Mouse (Mus musculus) embryonic facial prominence, embryonic 13.5 days (tissue): ENCODE data around the gene Ttc37. TPM values are rescaled to one million over a fixed set of nuclear protein-coding genes. Genes with fewer than 3 reads are reported as not detected.

Source experiments
- polyA plus RNA-seq: library from polyadenylated mRNA; unstranded; fragments of >200 nt; fragmentation: Nextera tagmentation; extraction: Ambion mirVana; gene quantifications from 2 replicates; pipeline ENCODE4 v1.2.1, GENCODE M21; 2015

Gene Ttc37
- polyA plus RNA-seq, 1 experiment from 2014 or later, result 16.4 TPM

Other genes starting within 250 kb of the Ttc37 start
- 42.4 and 44.0 TPM in 2 replicates for gene Rhobtb3, start 154.8 kb upstream of the Ttc37 start, polyA plus RNA-seq
- gene Spata9, start 131.6 kb upstream of the Ttc37 start, polyA plus RNA-seq, result 0.94 and 1.1 TPM in 2 replicates
- gene Rfesd, start 80.0 kb upstream of the Ttc37 start, polyA plus RNA-seq, result 19.9 and 21.6 TPM in 2 replicates
- gene Gpr150, start 41.7 kb upstream of the Ttc37 start, polyA plus RNA-seq, result 0.12 TPM in 1 of 2 replicates, not detected in the other
- 10.6 TPM in 2 replicates for gene Arsk, start 74 bp upstream of the Ttc37 start, polyA plus RNA-seq
- 0.17 TPM in 1 of 2 replicates, not detected in the other for gene Fam81b, start 206.3 kb downstream of the Ttc37 start, polyA plus RNA-seq